Mouse (Mus musculus) lung, postnatal 0 days (tissue): ENCODE measurements around the gene Oas1g.

ENCODE experiments used
- CTCF ChIP-seq: IDR thresholded peaks from 2 replicates; pipeline ENCODE4 v1.5.1; 2016; ENCODE audit warnings: antibody characterized with exemption, mild to moderate bottlenecking
- EP300 ChIP-seq: IDR thresholded peaks from 2 replicates; pipeline ENCODE4 v1.6.1; 2016; ENCODE audit warnings: antibody characterized with exemption, mild to moderate bottlenecking, control low read depth

GRCm38 (mm10) chr5:120831031-120831430 lies 56.4 kb downstream of the Oas1g start:
- TF ChIP-seq CTCF, result no peak
- no peak for TF ChIP-seq EP300
